Mouse (Mus musculus) testis, postnatal 10 days (tissue): ENCODE measurements at regions not wholly inside any gene's neighbourhood (a gene's known extent, or its start where the extent isn't known, plus 50 kb on each side); places are given as distances from the start of the nearest gene placed in this dataset.
A peak's percentile ranks its signal among the peaks of the same experiment; 100 is the strongest.

Experiments
- DNase-seq: peaks from one replicate; pipeline ENCODE4 v3.0.0; 2021; ENCODE audit warnings: low spot score

DNA sequence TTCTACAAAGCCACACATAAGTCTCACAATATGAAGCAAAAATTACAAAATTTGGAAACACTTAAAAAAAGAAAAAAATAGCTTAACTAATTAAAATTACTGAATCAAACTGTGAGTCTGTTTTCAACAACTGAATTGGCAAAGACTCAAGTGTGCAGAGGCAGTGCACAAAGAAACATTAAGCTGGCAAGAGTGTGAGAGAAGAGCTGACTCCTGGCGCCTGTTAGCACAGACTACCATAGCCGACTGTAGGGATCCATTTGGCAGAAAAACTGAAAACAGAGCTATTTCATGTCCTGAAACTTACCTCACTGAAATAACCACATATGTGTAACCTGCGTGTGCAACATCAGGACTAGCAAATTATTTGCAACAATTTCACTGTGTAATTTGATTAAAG lies 746.4 kb upstream of the Cypt12 start:
- DNase-seq = no peak

DNA sequence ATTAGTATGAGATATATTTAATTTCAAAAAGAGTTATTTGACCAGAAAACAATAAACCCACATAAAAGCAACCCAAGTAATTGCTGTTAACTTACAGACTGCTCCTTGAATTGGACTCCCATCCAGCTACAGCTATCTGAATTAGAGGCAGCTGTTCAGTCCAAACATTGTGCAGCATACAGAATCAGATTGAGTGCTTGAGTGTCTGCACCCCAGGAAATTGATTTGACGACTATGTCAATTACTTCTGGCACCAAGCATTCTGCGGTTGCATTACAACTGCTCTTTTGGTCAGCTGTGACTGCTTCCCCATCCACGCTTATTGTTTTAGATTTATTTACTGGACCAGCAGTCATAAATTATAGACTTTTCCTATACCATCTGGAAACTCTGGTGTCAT lies 734.2 kb upstream of the Cypt12 start:
- no peak for DNase-seq

DNA sequence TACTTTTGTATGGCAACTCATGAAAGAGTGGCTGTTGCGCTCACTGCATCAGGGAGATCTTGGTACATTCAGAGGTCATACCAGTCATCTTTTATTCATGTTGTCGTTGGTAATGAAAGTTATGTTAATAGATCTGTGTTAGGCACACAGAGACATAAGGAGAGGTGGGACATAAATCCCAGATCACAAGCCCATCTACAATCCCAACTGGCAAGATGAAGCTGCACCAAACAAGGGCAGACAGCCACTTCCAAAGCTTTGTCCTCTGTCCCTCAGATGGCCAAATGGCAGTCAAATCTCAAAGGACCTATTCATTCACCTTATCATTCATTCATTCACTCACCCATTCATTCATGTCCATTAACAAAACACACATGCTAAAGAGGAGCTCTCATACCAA lies 731.4 kb upstream of the Cypt12 start:
- DNase-seq = no peak

DNA sequence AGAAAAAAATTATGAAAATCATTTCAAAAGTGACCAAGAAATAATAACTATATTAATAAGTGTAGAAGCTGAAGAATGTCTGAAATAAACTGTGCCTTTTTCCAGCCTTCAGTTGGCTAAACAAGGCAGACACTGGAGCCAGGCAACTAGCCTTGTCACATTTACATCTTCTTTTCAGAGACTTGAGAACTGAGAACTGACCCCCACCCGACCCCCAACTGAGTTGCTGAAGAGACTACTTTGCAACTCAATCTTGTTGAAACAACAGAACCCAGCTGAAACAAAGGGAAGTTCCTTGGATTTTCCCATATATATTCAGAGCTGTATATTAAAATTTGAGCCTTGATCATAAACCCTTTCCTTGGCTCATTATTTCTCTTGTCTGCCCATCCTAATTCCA lies 709.8 kb upstream of the Cypt12 start:
- no peak for DNase-seq

DNA sequence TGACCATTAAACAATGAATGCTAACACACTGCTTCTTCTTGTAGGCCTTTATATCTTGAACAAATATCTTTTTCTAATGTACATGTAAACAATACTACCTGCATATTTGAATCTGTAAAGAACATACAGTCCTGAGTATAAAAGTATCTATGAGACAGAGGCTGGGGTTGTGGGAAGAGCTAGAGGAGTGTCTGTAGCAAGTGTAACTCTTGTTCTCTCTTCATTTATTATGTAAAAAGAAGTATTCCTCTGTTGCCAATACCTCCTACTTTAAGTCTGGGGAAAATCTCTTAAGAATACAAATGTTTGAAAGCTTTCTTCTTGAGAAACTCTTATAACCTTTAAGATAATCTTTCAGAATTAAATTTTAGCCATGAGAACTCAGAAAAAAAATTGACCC lies 689.8 kb upstream of the Cypt12 start:
- DNase-seq = no peak

DNA sequence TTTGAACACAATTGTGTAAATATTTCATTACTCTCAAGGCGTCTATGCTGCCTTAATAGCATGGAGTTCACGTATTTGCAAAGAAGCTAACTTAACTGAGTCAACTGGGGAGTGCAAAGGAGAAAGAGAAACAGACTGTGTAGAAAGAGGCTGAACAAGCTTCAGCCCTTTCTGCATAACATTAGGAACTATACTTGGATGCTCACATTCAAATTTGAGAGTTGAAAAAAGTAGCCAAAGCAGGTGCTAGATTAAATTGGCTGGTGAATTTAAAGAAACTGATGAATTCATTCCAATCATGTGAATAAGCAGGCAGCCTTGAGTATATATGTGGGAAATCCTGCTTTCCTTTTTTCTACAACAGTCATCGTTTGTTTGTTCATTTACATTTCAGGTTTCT lies 689.1 kb upstream of the Cypt12 start:
- no peak for DNase-seq

DNA sequence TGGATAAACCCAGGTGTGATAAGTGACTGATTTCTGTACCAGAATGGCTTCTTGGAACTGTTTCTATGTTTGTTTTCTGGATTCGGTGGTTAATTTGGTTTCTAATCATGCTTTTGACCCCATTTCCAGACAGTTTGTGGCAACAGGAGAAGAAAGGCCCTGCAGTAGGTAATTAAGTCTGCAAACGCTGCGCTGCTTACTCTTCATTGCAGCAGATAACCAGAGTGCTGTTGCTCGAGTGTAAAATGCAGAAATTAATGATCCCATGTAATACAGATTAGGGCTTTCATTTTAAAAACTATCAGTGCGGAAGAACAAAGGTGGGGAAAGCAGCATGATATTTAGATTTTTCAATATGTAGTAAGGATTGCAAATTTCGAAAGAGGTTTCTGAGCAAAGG lies 667.0 kb upstream of the Cypt12 start:
- DNase-seq = no peak

DNA sequence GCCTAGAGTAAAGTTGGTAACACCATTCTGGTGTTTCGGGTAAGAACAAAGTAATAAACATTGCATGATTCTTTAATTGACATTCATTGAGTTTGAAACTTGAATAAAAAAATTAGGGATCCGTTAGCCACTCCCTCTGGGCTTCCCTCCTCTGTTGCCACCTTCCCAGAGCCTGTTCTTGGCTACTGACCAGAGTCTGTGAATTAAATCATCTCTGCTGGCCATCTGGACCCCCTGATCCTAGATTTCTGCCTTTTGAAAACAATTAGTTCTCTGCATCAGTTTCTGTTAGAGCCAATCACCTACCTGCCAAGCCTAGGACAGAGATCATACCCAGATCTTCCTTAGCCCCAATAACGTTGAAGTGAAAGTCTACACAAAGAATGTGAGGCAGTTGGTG lies 665.3 kb upstream of the Cypt12 start:
- DNase-seq = no peak

DNA sequence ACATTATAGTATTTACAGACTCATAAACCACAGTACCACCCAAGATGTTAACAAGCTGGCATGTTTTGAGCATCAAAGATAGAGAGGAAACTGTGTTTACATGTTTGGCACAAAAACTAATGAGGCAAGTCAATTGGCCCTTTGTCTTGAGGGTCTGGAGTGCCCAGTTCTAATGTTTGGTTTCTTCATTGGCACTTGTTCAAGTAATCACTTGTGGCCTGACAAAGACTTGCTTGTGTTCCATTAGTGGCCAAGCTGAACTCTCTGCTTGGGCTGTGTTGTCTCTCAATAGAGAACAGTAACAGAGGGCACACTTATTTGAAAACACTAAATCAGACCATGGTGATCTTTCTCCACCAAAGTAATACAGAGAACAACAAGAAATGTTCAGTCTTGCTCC lies 630.7 kb upstream of the Cypt12 start:
- DNase-seq = no peak

DNA sequence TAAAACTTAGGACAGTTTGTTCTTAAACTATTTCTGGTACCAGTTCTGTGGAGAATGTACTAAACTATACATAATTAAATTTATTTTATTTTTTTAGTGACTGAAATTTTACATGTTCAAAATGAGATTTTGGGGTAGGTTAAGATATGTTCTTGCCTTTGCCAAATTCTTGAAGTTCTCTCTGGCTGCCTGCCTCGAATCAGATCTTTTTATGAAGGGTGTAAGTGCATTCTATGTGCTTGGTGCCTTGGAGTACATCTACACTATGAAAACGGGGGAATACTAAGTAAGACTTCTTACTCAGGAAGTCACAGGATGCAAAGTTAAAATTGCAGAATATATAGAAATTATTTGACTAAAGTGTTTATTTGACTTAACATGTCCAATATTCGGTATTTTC lies 629.8 kb upstream of the Cypt12 start:
- no peak for DNase-seq

DNA sequence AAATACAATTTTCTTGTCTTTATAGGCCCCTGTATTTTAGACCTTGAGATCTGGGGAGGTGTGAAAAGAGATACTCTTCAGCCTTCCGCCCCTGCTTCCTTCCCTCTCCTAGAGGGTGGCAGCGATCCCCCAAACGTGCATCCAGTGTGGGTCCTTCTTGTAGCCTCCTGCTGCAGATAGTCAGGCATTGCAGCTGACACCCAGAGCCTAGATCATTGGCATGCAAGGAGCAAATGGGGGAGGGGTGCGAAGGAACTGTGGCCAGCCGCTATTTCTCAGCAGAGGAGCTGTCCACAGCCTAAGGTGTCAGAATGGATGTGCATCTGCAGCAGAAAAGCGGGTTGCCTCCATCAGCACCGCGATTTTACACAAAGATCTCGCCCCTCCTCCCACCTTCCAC lies 629.0 kb upstream of the Cypt12 start:
- peak; percentile 45 for DNase-seq

DNA sequence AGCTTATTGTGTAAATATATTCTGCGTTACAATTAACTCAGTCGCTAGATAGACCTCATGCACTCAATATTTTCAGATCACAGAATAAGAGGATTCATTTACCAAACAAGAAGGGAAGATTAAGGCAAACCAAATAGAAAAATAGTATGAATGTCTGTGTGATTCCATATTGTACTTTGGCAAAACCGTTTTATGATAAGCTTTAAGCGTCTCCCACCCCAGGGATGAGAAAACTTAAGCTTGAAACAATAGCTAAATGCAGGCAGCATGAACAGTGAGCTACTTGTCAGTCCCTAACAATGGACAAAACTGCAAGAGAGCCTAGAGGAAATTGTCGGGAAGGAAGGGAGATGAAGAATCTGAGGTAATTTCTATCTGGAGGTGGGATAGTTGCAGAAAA lies 628.3 kb upstream of the Cypt12 start:
- no peak for DNase-seq

DNA sequence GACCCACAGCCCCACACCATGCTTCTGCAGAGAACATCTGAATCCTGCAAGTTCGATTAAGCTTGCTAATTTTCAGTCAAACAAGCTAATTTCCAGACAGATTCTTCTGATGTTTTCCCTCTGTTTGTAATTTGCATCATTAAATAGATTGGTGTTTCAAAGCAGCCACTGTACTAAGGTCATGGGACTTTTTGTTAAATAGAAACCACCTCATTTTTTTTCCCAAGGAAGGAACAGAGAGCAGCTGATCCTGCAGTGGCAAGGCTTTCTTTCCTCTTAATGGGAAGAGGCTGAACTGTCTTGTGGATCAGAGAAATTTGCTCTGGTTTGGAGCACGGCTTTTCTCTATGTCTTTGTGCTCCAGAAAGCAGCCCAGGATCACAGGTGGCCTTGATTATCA lies 625.9 kb upstream of the Cypt12 start:
- DNase-seq = no peak

DNA sequence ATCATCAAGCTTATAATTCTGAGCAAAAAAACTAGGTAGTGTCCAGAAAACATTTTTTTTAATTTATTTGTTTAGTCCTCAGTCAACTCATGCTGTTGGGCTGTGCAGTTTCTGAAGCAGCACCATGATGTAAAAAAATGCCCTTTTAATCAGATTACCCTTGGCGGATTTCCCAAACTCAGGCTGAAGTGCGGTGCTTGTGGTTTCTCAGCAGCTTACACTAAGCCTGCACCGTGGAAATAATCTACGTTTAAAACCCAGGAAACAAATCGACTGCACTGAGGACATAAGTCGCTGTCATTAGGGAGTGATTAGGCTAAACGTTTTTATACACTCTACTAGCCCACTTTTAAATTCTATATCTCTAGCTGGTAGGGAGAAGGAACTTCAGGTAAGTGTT lies 623.4 kb upstream of the Cypt12 start:
- DNase-seq = no peak

DNA sequence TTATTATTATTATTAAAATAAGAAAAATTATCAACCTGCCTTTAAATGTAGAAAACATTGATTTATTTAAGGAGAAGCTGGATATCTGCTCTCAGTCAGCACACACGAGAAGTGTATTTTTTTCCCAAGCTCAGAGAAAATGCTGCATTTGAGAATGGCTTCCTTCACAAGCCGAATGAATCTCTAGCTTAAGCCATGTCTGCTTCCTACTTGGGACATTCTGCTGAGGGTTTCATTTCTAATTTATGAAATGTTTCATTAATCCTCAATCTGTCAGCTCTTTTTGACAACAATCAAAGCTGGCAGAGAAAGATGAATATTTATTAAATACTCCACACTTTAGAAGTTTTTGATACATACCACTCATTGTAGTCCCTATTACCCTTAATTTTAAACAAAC lies 622.4 kb upstream of the Cypt12 start:
- no peak for DNase-seq

DNA sequence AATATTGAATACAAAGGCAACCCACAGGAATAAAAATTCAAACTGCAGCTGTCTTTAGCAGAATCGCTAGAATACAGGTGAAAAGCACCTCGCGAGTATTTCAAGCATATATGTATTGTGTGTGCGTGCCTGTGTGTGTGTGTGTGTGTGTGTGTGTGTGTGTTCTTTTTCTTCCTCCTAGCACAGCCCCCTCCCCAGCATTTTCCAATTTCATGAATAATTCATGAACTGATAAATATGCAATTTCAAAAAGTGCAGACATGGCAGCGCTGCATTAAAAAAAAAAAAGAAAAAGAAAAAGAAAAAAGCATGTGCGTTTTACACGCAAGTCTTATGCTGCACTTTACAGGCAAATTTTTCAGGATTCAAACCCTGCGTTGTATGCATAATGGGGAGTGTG lies 621.9 kb upstream of the Cypt12 start:
- no peak for DNase-seq

DNA sequence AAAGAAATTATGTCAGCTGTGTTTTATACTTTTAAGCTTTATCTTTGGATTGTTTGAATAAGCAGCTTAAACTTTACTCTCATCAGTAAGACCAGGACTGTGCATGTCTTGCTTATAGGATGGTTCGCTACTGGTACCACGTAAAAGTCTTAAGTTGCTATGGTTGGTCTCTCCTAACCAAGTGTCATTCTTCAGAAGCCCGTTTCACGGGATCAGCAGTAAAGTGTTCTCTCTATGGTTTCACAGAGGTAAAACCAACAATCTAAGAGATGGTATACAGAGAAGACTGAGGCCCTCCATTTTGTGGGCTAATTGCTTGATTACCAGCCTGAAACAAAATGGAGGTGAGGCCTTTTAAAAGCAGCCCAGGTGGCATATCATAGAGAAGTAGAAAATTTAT lies 621.4 kb upstream of the Cypt12 start:
- no peak for DNase-seq

DNA sequence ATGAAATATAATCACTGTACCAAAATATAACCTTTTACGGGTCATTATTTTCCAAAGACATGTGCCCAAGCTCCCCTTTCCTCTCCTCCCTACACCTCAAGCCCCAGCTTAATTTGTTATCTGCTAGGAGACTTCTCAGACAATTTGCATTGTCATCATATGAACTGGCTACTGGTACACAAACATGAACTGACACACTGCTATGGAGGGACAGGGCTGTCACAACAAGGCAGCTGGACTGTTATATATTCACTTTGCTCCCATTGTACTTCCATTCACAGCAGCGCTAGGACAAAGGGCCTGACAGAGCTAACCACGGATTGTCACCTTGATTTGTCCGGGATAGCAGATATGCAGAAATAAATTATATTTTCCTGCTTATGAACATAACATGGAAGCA lies 620.5 kb upstream of the Cypt12 start:
- no peak for DNase-seq

DNA sequence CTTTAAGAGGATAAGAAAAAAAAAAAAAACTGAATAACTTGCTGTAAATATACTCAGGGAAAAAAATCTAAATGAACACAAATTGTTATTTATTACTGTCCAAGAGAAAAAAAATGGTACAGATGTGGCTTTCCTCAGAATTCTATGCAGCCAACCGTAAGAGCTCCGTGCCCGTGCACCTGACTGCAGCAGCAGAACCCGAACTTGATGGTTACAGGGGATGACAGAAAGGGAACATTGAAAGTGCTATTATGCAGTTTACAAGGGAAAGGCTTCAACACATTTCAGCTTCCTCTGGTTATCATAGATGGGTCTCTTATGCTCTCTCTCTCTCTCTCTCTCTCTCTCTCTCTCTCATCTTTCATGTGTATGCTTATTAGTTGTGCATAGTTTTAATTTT lies 618.8 kb upstream of the Cypt12 start:
- DNase-seq = no peak

DNA sequence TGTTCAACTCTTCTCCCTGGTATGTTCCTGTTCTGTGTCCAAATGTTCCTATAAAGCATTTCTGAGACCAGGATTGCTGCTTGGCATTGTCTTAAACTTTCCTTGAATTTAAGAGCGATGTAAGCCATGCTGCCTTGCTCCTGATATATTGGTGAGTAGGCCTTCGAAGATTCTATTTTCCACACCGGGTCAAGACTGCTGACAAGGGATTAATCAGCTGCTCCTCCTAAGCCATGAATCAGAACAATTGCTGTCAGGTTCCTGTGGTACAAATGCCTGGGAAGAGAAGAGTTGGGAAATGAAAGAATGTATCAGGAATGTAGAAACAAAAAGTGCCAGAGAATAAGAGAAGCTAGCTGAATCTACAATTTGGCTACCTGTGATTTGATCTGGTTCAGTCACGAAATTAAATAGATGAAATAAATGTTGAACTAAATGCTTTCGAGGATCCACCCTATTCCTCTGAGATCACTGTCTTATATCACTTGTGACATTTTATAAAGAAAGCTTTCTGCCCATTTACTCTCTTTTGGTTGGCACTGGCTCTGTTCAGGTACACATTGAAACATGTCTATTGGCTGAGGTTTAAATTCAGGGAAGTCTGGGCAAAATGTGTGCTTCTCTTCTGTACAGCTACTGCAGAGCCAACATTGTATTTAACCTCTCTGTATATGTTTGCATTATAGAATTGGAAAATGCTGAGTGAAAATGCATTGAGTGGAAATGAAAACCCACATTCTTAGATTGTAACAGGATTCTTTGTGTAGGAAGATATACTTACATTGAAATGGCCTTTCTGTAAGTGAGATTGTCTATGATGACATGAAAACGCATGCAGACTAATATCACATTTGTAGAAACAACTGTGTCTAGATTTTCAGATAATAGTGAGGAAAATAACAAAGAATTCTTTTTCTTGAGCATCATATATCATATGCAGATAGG lies 617.5 kb upstream of the Cypt12 start:
- DNase-seq = no peak

DNA sequence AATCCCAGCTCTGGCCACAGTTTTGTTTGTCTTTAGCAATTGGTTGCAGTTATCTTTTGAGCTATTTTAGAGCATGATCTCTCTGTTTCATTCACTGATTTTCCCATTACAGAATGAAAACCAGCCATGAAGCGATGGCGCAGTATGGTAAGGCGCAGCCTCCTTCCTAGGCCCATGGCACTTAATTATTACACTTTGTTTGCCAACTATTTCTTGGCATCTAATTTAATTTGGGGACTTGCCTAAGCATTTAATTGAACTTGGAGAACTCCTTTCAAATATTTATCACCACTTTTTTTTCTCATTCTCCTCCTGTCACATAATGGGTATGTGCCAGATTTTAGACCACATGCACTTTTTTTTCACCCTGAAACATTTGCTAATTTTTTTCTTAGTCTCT lies 588.0 kb upstream of the Cypt12 start:
- DNase-seq = no peak
